Mouse (Mus musculus): ENCODE data around the gene Aoc2. TPM values are rescaled to one million over a fixed set of nuclear protein-coding genes. Genes with fewer than 3 reads are reported as not detected.

Gene Aoc2
- total RNA-seq, 2 experiments from 2014 or later, result 7.2 to 9.4 TPM

DNA sequence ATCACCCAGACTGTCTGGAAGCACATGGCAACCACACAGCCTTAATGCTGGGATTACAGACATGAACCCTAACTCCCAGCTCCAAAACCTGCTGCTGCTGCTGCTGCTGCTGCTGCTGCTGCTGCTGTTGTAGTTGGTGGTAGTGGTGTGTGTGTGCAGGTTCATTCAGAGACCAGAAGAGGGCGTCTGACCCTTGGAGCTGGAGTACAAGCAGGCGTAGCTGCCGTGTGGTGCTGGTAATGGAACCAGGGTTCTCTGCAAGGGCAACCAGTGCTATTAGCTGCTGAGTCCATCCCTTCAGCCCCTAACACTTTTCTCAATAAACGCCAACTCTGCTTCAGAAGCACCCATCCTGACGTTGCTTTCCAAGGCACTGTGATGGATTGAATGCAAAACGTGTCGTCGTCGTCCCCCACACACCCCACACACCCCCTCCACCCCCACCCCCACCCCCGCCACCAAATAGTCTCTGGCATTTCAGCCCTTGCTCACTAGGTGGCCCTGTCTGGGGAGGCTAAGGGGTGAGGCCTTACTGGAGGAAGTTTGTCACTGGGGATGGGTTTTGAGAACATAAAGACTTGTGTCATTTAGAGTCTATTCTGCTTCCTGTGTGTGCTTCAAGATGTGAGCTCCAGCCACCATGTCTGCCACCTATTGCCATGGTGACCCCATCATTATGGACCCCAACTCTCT, 22.4 kb downstream of the Aoc2 start:
- Histone ChIP-seq H3K27ac (no peak overlapping the region), H3K4me3 (no peak overlapping the region)
- intact Hi-C loops (cut with DNase I), result no loop called here
- DNase-seq (ENCODE audit: extremely low spot score in 1 of 2, low spot score in 2 of 2), result no peak
- no peak for TF ChIP-seq CTCF (IDR thresholded peaks at IDR 0.05)

DNA sequence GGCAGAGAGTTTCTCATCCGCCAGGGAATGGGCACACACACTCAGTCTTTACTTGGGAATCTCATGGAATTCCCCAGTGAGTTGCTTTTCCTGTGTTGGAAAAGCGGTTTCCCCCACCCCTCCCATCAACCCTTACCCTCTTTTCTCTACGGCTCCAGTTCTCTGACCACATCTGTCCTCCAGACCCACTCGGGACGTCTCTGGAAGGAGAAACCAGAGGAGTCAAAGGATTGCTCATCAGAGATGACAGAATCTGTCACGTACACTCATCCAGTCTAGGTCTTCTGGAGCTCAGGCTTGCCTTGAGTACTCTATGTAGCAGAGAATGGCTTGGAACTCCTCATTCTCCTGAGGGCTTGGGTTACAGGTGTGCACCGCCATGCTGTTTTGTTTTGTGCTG, 23.9 kb downstream of the Aoc2 start:
- DNase-seq (ENCODE audit: extremely low spot score in 1 of 2, low spot score in 2 of 2), result no peak
- intact Hi-C loops (cut with DNase I), result no loop called here
- TF ChIP-seq CTCF (IDR thresholded peaks at IDR 0.05), result no peak
- H3K27ac ChIP-seq, result no peak overlapping the region
- H3K4me3 ChIP-seq, result no peak overlapping the region

DNA sequence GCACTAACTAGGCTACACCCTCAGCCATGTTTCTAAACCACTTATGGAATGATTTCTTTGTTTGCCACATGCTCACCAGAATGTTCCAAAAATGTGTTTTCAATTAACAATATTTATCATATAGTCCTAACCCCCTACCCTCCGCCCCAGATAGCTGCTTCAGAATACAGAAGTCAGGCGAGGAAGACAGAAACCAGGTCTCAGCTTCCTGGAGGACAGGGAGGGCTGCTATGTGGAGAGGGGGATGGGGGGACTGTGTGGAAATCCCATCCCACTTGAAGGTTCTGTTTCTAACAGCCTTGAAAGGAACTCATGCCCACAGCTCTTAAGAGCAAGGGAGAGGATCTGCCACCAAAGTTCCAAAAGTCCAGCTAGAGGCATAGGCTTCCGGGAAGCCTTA, 24.4 kb downstream of the Aoc2 start:
- intact Hi-C loops (cut with DNase I), result no loop called here
- no peak overlapping the region for H3K4me3 ChIP-seq
- H3K27ac ChIP-seq, result no peak overlapping the region
- DNase-seq (ENCODE audit: extremely low spot score in 1 of 2, low spot score in 2 of 2), result no peak
- no peak for TF ChIP-seq CTCF (IDR thresholded peaks at IDR 0.05)

DNA sequence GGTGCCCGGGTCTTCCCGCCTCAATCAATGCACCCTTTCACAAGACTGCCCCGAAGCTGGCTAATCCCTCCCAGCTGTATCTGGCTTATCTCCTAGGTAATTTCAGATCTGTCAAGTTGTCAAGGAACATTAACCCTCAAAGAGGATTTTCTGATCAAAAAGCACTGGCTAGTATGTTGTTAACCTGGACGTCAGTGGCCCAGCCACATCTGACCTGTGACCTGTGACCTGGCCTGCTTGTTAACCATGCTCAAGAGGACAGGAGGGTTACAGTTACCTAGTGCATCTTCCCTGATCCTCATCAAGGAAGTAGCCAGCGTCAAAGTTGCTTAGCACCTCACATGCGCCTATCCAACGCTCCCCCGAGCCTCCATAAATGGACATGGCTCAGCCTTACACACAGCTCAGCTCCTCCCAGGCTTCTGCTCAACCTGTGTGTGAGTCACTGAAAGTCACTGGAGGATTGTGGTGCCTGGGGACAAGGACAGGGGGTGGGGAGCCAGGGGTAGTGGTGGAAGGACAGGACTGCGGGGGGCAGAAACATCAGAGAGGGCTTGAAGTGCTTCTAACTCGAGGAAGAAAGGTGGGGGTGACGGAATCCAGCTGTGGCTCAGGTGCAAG, 26.3 kb downstream of the Aoc2 start:
- DNase-seq (ENCODE audit: extremely low spot score in 1 of 2, low spot score in 2 of 2), result no peak
- intact Hi-C loops (cut with DNase I), result no loop called here
- no peak for TF ChIP-seq CTCF (IDR thresholded peaks at IDR 0.05)
- Histone ChIP-seq H3K27ac (no peak overlapping the region), H3K4me3 (no peak overlapping the region)

DNA sequence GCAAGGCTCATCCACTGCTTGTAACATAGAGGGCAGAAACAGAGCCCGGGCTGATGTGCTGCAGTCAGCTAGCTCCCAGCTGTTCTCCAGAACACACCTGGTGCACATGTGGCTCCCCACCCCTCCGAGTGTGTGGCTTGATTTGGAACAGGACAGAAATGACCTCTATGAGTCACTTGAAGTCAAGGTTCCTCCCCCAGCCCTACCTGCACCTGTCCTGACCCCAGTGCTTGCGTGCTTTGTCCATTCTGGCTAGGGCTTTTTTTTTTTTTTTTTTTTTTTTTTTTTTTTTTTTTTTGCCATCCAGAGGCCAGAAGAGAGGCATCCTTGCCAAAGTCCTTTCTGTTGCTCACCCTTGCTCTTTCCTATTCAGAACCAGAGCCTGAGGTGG, 26.9 kb downstream of the Aoc2 start:
- no peak for TF ChIP-seq CTCF (IDR thresholded peaks at IDR 0.05)
- intact Hi-C loops (cut with DNase I), result no loop called here
- H3K4me3 ChIP-seq, result no peak overlapping the region

DNA sequence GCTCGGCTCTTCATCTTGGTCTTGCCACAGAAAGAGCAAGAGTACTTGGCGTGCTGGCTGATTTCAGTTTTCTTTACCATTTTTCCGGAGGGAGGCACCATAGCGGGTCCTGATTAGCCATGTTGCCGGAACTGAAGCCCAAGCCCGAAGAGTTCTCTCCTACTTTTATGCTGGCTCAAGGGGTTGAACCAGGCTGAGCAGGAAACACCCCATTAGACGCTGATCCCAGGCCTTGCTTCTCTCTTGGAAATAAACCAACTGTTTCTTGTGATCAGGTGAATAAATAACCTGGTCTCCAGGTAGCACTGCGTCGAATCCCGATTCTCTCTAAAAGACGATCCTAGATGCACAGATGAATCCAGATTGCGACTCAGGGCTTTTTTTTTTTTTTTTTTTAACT, 28.6 kb downstream of the Aoc2 start:
- no peak for DNase-seq (ENCODE audit: extremely low spot score in 1 of 2, low spot score in 2 of 2)
- intact Hi-C loops (cut with DNase I), result no loop called here
- H3K27ac ChIP-seq, result no peak overlapping the region
- TF ChIP-seq CTCF (IDR thresholded peaks at IDR 0.05), result no peak
- H3K4me3 ChIP-seq, result no peak overlapping the region

More for the DNA sequence above, 26.9 kb downstream of the Aoc2 start:
- H3K27ac ChIP-seq, result no peak overlapping the region
- DNase-seq (ENCODE audit: extremely low spot score in 1 of 2, low spot score in 2 of 2), result no peak

DNA sequence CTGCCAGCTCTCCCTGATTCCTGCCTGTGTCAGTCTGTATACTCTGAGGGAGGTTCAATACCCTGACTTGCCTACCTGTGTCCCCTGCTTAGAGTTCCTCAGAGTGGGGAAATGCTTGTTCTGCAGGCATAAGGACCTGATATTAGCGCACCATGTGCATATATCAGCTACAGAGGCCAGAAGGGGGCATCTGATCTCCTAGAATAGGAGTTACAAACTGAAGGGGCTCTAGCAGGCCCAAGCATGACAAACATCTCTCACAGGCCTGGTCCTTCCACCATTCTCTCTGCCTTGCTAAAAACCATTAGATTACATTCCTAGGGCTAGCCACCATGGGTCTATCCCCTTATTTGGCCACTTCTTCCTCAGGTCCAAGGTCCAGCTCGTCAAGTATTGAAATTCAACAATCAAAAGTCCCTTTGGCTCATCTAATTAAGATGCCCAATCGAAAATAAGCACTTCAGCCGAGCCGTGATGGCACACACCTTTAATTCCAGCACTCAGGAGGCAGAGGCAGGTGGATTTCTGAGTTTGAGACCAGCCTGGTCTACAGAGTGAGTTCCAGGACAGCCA, 29.7 kb downstream of the Aoc2 start:
- Histone ChIP-seq H3K4me3 (no peak overlapping the region), H3K27ac (no peak overlapping the region)
- no peak for TF ChIP-seq CTCF (IDR thresholded peaks at IDR 0.05)
- no peak for DNase-seq (ENCODE audit: extremely low spot score in 1 of 2, low spot score in 2 of 2)
- intact Hi-C loops (cut with DNase I), result no loop called here

DNA sequence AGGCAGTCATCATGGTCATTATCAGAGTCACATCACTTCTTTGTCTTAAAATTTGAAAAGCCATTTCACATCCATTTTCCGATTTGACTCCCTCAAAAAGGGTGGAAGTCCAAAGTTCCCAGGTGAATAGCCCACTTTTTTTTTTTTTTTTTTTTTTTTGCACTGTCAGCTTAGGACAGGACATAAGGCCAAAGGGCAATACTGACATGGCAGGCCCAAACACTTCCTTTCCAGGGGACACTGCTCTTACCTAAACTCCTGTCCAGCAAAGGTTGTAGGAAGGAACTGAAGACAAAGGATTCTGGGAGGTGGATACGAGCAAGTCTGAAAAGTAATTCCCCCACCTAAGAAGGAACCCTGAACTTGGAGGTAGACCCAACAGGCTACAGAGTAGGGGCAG, 31.1 kb downstream of the Aoc2 start:
- Histone ChIP-seq H3K27ac (no peak overlapping the region), H3K4me3 (no peak overlapping the region)
- no peak for TF ChIP-seq CTCF (IDR thresholded peaks at IDR 0.05)
- no peak for DNase-seq (ENCODE audit: extremely low spot score in 1 of 2, low spot score in 2 of 2)
- intact Hi-C loops (cut with DNase I), result no loop called here

DNA sequence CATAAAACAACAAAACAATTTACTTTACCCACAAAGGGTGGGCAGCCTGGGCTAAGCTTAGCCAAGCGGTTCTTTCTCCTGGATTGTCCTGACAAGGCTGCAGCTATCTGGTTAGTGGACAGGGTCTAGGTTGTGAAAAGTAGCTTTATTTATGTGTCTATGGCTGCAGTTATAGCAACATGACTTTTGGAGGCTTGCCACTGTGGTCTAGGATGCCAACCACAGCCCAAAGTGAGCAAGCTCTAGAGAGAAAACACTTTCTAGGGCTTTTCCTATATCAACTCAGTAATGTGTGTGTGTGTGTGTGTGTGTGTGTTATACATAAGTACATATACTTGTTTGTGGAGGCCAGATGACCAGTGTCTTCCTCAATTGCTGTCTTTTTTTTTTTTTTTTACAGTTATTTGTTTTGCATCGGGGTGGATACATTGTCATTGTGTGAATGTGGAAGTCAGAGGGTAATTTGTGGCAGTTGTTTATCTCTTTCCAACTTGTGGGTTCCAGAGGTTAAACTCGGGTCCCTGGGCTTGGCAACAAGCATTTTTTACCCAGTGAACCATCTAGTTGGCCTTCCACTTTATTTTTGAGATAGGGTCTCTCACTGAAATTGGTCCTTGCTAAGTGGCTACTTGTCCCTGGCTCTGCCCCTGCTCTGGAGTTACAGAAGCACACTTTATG, 32.8 kb downstream of the Aoc2 start:
- Histone ChIP-seq H3K27ac (no peak overlapping the region), H3K4me3 (no peak overlapping the region)
- no peak for TF ChIP-seq CTCF (IDR thresholded peaks at IDR 0.05)
- intact Hi-C loops (cut with DNase I), result no loop called here
- no peak for DNase-seq (ENCODE audit: extremely low spot score in 1 of 2, low spot score in 2 of 2)

DNA sequence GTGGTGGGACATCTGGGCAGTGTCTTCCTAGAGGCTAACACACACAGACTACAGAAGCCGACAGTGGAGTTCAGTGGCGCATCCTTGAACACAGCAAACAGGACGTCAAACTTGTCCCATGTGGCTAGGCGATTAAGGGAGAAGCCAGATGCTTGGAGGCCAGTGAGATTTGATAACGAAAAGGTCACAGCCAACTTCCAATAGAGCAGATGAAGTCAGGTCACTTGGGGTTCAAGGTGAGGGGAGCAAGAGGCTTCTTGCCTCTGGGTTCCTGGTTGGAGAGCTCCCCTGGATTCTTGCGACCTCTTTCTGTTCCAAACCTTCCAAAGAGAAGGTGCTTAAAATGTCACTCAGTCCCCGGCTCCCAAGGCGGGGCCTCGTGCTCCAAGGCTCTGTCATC, 34.9 kb downstream of the Aoc2 start:
- DNase-seq (ENCODE audit: extremely low spot score in 1 of 2, low spot score in 2 of 2), result no peak
- no peak overlapping the region for H3K27ac ChIP-seq
- no peak overlapping the region for H3K4me3 ChIP-seq
- intact Hi-C loops (cut with DNase I), result loop anchor here (10.0 kb wide), 1 partner anchor 165 kb away; no protein-coding TSS in a partner anchor
- no peak for TF ChIP-seq CTCF (IDR thresholded peaks at IDR 0.05)

DNA sequence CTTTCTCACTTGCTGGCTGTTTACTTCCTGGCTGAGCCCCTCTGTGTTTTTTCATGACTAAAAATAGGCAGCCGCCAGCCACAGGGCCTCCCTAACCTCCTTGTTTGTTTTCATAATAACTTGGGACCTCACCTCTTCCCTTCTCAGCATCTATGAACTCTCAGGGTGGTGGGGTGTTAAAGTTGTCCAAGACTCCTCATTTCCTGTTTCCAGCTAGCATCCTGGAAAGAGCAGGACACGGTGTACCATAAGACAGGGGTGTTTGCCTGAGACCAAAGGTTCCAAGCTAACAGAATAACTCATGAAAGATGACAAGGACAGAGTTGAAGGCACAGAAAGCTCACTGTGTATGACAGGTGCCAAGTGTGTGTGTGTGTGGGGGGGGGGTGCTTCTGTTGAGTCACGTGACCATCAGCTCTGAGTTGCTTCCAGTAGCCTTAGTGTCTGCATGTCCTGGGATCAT, 35.8 kb downstream of the Aoc2 start:
- H3K27ac ChIP-seq, result no peak overlapping the region

DNA sequence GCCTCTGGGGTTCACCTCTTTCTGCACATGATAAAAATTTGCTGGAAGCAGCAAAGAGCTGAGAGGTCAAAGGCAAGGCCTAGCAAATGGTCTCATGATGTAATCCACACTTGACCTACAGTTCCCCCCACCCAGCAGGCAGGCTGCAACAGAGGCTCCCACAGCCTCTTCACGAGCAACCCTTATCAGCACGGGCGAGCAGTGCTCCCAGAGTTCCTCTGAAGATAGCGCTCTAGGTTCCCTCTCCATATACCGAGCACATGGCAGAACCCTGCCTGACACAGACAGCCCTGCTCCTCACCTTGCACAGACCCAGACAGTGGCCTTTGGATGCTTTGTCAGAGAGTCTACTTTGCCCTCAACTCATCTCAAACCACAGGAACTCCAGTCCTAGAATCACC, 39.7 kb downstream of the Aoc2 start:
- intact Hi-C loops (cut with DNase I), result loop anchor here (10.0 kb wide), 1 partner anchor 160 kb away; no protein-coding TSS in a partner anchor
- no peak for TF ChIP-seq CTCF (IDR thresholded peaks at IDR 0.05)
- Histone ChIP-seq H3K27ac (no peak overlapping the region), H3K4me3 (no peak overlapping the region)
- no peak for DNase-seq (ENCODE audit: extremely low spot score in 1 of 2, low spot score in 2 of 2)

More for the DNA sequence above, 35.8 kb downstream of the Aoc2 start:
- H3K4me3 ChIP-seq, result no peak overlapping the region
- TF ChIP-seq CTCF (IDR thresholded peaks at IDR 0.05), result no peak
- intact Hi-C loops (cut with DNase I), result loop anchor here (10.0 kb wide), 1 partner anchor 164 kb away; no protein-coding TSS in a partner anchor
- no peak for DNase-seq (ENCODE audit: extremely low spot score in 1 of 2, low spot score in 2 of 2)

Measured in left cerebral cortex, adult 2 months (tissue).